Mouse (Mus musculus) heart, embryonic 15.5 days (tissue): ENCODE data around the gene Ddx4. TPM values are rescaled to one million over a fixed set of nuclear protein-coding genes. Genes with fewer than 3 reads are reported as not detected.
"Not testable (repeated sequence)": the region's sequence is repeated elsewhere in the genome, so short reads cannot be mapped to it uniquely, and the experiment has no call there.

Experiments used
- ATAC-seq: fragments of 200-750 bp; cut with Nextera tagmentation; replicated peaks from 2 replicates; pipeline ENCODE4 v1.8.0; 2017; ENCODE audit warnings: low read depth, moderate TSS enrichment; ENCODE audit not compliant: insufficient number of reproducible peaks, insufficient read depth, low FRiP score
- H3K27ac ChIP-seq: fragments of 300-500 bp; sonication (generic); 2 replicates; pipeline ENCODE4 v1.5.1; 2015; ENCODE audit warnings: mild to moderate bottlenecking, inconsistent platforms
- H3K27me3 ChIP-seq: fragments of 300-500 bp; sonication (generic); 2 replicates; pipeline ENCODE4 v1.6.1; 2015; ENCODE audit warnings: inconsistent platforms
- H3K36me3 ChIP-seq: fragments of 300-500 bp; sonication (generic); 2 replicates; pipeline ENCODE4 v1.6.1; 2015; ENCODE audit warnings: mild to moderate bottlenecking, inconsistent platforms
- H3K4me1 ChIP-seq: fragments of 300-500 bp; sonication (generic); replicated peaks from 2 replicates; pipeline ENCODE4 v1.6.1; 2015; ENCODE audit warnings: inconsistent platforms
- H3K4me2 ChIP-seq: fragments of 300-500 bp; sonication (generic); 2 replicates; pipeline ENCODE4 v1.6.1; 2015; ENCODE audit warnings: inconsistent platforms, mild to moderate bottlenecking, moderate library complexity
- H3K4me3 ChIP-seq: fragments of 300-500 bp; sonication (generic); 2 replicates; pipeline ENCODE4 v1.5.1; 2015; ENCODE audit warnings: mild to moderate bottlenecking, inconsistent platforms
- H3K9ac ChIP-seq: fragments of 300-500 bp; sonication (generic); 2 replicates; pipeline ENCODE4 v1.6.1; 2015; ENCODE audit warnings: mild to moderate bottlenecking, inconsistent platforms
- H3K9me3 ChIP-seq: fragments of 300-500 bp; sonication (generic); replicated peaks from 2 replicates; pipeline ENCODE4 v1.6.1; 2016; ENCODE audit warnings: inconsistent platforms
- WGBS: fragments of 180-500 bp; shearing (Covaris S2); methylation state at CpG from one replicate; pipeline ENCODE4 v1.1.7; 2015; ENCODE audit warnings: mixed read lengths; 5-methylcytosine and 5-hydroxymethylcytosine counted together
- polyA plus RNA-seq: library from polyadenylated mRNA; unstranded; fragments of >200 nt; fragmentation: Nextera tagmentation; extraction: Ambion mirVana; gene quantifications from 2 replicates; pipeline ENCODE4 v1.2.1, GENCODE M21; 2015

Ddx4 gene
- polyA plus RNA-seq, 1 experiment from 2014 or later, result 0.52 TPM

DNA sequence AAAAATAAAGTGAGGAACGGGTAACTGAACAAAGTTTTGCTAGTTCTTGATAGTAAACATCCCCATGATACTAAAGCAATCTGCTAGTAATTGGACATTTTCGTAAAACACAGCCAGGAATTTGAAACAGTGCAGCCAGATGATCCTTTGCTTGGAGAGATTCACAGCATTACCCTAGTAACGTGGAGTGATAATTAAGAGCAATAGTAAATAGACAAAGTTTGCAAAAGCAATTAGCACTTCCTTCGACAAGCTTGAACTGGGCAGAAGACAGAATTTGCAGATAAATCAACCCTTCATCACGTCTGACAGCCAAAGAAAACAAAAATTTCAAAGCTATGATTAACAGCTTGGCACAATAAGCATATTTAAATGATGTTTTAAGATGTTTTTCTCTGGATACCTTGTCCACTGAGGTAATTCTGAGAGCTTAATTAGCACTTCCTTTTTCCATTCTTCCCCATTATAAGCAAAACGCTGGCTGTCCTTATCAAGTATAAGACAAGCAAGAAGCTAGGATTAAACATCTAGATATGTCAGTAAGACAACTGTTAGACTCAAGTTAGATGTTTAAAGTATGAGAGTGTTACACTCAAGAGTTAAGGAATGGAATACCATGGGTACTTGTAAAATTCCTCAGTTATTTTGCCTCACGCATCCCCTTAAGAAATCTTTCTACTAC, 67.6 kb downstream of the Ddx4 start:
- Histone ChIP-seq H3K9me3 (no peaks in the 10 kb centered on the region), H3K4me1 (no peaks in the 10 kb centered on the region), H3K36me3 (no peaks in the 10 kb centered on the region), H3K27me3 (no peaks in the 10 kb centered on the region), H3K9ac (no peak overlapping the region), H3K4me3 (no peak overlapping the region), H3K4me2 (no peak overlapping the region), H3K27ac (no peak overlapping the region)
- no peak for ATAC-seq
- WGBS, result 40% methylated on average over 7 of the region's 7 CpGs

DNA sequence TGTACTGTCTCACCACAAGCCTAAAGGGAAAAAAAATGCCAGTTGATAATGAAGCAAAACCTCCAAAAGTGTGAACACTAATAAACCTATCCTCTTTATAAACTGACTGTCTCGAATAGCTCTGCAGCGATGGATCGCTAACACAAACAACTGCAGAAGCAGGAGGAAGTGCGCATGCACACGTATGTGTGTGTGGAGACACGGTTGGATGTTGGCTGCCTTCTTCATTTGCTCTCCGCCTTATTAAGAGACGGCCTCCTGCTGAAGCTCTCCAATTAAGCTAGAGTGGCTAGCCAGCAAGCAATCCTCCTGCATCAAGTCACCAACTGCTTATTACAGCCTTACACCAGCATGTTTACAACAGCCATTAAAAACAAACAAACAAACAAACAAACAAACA, 70.0 kb downstream of the Ddx4 start:
- H3K4me2 ChIP-seq, result no peak overlapping the region
- ATAC-seq, result no peak
- H3K27me3 ChIP-seq, result no peaks in the 10 kb centered on the region
- no peak overlapping the region for H3K27ac ChIP-seq
- 84% methylated on average over 8 of the region's 8 CpGs for WGBS
- H3K9me3 ChIP-seq, result no peaks in the 10 kb centered on the region
- no peak overlapping the region for H3K9ac ChIP-seq
- H3K4me1 ChIP-seq, result no peaks in the 10 kb centered on the region
- no peak overlapping the region for H3K4me3 ChIP-seq
- no peaks in the 10 kb centered on the region for H3K36me3 ChIP-seq

DNA sequence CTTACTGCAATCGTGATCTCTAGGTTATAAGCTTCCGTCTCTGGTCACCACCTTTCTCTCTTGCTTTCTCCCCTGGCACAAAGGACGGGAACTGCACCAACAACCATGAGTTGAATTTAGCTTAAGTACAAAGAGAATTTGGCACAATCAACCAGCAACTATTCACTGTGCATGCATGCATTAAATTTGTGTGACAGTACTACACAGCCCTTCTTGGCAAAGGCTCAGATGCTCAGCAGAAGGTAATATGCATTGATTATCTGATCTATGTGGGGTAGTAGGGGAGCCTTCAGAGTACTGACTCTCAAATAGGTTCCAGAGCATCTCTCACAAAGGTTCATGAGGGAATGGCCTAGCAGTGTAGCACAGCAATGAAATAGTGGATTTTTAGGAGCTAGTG, 70.5 kb downstream of the Ddx4 start:
- no peak overlapping the region for H3K4me3 ChIP-seq
- H3K4me2 ChIP-seq, result no peak overlapping the region
- no peak overlapping the region for H3K27ac ChIP-seq
- no peaks in the 10 kb centered on the region for H3K36me3 ChIP-seq
- ATAC-seq, result no peak
- 88% methylated on average over 3 of the region's 3 CpGs for WGBS
- H3K9me3 ChIP-seq, result no peaks in the 10 kb centered on the region
- no peak overlapping the region for H3K9ac ChIP-seq
- no peaks in the 10 kb centered on the region for H3K4me1 ChIP-seq
- no peaks in the 10 kb centered on the region for H3K27me3 ChIP-seq

DNA sequence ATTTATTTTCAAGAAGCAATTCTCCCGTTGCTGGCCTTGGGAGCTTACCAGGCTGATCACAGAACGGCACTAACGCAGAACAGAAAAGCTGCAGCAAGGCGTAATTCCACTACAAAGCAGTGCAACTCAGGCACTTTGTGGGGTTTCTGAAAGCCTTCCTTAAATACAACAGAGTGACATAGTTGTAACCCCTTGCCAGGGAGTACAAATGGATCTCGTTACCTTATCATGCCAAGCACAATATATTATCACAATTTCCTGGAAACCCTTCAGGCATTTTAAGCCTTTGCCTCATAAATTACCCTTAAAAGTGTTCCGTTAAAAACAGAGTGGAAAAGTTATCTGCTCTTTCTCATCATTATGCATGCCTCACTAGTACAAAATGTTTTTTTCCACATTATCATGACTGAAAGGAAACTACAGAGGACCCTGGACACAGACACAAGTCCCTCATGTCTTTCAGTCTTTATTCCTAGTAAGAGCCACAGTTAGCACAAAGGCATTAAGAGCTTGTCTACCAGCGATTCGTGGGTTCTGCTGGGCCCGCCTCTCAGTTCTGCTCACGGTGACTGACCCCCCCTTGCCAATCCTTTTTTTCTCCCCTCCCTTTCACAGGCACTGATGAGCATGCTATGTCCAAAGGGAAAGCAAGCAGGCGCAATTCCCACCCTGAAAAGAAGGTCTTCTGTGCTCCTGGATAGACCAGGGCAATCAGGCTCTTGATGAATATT, 71.5 kb downstream of the Ddx4 start:
- WGBS, result 47% methylated on average over 11 of the region's 11 CpGs
- Histone ChIP-seq H3K4me1 (no peaks in the 10 kb centered on the region), H3K27ac (no peak overlapping the region), H3K36me3 (no peaks in the 10 kb centered on the region), H3K9me3 (no peaks in the 10 kb centered on the region), H3K27me3 (no peaks in the 10 kb centered on the region), H3K9ac (no peak overlapping the region), H3K4me2 (no peak overlapping the region), H3K4me3 (no peak overlapping the region)
- no peak for ATAC-seq

DNA sequence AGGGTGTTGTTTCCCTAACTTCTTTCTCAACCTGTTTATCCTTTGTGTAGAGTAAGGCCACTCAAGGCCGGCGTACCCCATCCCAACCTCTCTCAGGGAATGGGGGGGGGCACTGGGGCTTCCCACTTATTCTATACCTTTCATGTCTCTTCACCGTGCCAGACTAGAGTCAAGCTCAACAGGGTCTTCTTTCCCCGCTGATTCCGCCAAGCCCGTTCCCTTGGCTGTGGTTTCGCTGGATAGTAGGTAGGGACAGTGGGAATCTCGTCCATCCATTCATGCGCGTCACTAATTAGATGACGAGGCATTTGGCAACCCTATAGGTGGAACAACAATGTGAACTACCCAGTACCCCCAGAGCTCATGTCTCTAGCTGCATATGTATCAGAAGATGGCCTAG, 74.2 kb downstream of the Ddx4 start:
- not testable (repeated sequence) for ATAC-seq, H3K9me3 ChIP-seq, H3K9ac ChIP-seq, H3K27ac ChIP-seq, H3K27me3 ChIP-seq, H3K4me3 ChIP-seq, H3K4me2 ChIP-seq, H3K4me1 ChIP-seq, H3K36me3 ChIP-seq
- WGBS, result 79% methylated on average over 11 of the region's 11 CpGs

DNA sequence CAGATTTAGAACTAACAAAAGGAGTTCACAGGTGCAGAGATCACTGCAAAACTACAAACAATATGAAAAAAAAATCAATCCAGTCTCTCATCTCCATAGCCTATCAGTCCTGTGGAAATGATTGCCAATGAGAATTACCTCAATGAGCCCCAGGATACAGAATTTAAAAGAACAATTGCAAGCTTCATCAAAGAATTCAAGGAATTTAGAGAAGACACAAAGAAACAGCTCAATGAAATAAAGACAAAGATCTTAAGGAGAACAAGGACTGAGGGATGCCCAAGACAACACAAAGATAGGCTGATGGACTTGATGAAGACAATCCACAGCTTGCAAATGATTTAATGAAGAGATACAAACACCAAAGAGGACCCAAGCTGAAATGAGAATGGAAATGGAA, 78.5 kb downstream of the Ddx4 start:
- Histone ChIP-seq H3K27ac (no peak overlapping the region), H3K27me3 (no peaks in the 10 kb centered on the region), H3K36me3 (no peaks in the 10 kb centered on the region), H3K4me2 (no peak overlapping the region), H3K9ac (no peak overlapping the region), H3K4me3 (no peak overlapping the region), H3K4me1 (no peaks in the 10 kb centered on the region), H3K9me3 (no peaks in the 10 kb centered on the region)
- ATAC-seq, result no peak

DNA sequence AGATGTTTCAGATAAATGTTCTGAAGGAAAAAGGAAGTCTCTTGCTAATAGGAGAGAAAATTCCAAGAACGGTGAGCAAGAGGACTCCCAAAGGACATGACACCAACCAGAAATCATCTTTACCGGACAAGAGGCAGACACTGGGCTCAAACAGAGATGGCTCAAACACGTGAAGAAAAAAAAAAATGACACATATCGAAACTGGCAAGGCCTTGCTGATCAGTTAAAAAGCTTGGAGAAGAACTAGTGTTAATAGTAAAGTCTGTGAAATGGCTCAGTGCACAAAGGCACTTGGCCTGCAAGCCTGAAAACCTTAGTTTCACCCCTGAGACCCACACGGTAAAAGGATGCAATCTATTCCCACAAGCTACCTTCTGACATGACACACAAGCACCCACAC, 81.5 kb downstream of the Ddx4 start:
- no peaks in the 10 kb centered on the region for H3K36me3 ChIP-seq
- 66% methylated on average over 5 of the region's 5 CpGs for WGBS
- no peak for ATAC-seq

DNA sequence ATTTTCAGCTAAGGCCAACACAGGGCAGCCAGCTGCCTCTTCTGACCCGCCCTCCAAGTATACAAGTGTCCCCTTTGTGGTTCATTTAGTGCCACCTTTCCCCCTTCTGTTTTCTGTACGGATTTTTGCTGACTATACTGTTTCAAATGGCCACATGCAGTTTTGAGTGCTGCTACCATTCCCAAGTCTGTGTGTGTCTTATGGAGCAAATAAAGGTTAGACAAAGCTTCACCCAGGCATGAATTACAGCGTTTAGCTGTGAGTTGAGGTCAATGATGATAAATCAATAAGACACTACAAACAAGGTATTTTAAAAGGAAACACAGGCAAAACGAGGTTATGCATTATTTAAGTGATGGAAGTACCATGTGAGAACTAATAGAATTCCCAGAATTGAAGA, 82.7 kb downstream of the Ddx4 start:
- H3K4me2 ChIP-seq, result no peak overlapping the region
- no peaks in the 10 kb centered on the region for H3K9me3 ChIP-seq
- no peaks in the 10 kb centered on the region for H3K27me3 ChIP-seq
- no peak for ATAC-seq
- 56% methylated on average over 4 of the region's 4 CpGs for WGBS
- H3K4me3 ChIP-seq, result no peak overlapping the region
- no peaks in the 10 kb centered on the region for H3K36me3 ChIP-seq
- H3K4me1 ChIP-seq, result no peaks in the 10 kb centered on the region
- H3K9ac ChIP-seq, result no peak overlapping the region
- H3K27ac ChIP-seq, result no peak overlapping the region

More for the DNA sequence above, 81.5 kb downstream of the Ddx4 start:
- no peak overlapping the region for H3K4me3 ChIP-seq
- no peaks in the 10 kb centered on the region for H3K9me3 ChIP-seq
- no peaks in the 10 kb centered on the region for H3K4me1 ChIP-seq
- H3K27me3 ChIP-seq, result no peaks in the 10 kb centered on the region
- no peak overlapping the region for H3K9ac ChIP-seq
- no peak overlapping the region for H3K4me2 ChIP-seq
- H3K27ac ChIP-seq, result no peak overlapping the region

DNA sequence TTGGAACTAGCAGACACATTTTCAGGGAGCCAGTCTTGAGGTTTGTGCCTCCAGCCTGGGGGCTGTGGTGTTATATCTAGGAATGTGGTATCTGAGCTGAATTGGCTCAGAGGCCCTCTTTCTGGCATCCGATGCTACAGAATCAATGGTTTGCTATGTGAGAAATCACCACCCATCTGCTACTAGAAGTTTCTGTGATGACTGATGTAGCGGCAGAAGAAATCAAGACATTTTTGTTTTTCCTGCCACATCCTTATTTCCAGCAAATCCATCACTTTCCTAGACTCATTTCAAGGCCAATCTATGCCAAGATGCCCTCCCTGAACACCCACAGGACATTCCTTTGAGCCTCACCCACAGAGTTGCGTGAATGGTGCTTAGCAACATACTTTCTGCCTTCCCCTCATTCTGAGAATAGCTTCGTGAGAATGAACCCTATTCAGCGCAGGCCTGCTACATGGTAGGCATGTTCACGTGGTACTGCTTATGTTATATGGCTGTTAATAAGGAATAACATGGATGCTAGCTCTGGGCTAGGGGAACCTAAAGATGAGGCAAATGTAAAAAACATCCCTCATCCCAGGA, 91.6 kb downstream of the Ddx4 start:
- no peak overlapping the region for H3K9ac ChIP-seq
- H3K27ac ChIP-seq, result no peak overlapping the region
- WGBS, result 70% methylated on average over 6 of the region's 6 CpGs
- no peaks in the 10 kb centered on the region for H3K9me3 ChIP-seq
- H3K4me1 ChIP-seq, result no peaks in the 10 kb centered on the region
- H3K4me3 ChIP-seq, result no peak overlapping the region
- ATAC-seq, result no peak
- no peaks in the 10 kb centered on the region for H3K36me3 ChIP-seq
- no peak overlapping the region for H3K4me2 ChIP-seq
- no peaks in the 10 kb centered on the region for H3K27me3 ChIP-seq

DNA sequence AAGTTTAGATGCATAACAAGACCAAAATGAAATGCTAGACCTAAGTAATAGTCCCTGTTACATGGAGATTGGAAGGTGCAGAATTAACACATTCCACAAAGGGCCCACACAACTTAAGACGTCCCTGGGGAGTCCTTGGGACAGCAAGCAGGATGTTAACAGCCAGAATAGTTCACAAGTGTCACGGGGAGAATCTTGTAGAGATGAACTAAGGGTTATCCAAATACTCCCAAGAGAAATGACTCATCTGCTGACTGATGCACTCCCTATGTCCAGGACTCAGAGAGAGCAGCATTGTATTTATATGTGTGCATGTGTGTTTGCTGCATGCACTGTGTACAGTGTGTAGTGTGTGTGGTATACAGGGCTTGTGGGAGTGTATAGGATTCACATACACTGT, 95.8 kb downstream of the Ddx4 start:
- H3K27ac ChIP-seq, result no peak overlapping the region
- no peak for ATAC-seq
- H3K9ac ChIP-seq, result no peak overlapping the region
- 29% methylated on average over 2 of the region's 2 CpGs for WGBS
- no peaks in the 10 kb centered on the region for H3K4me1 ChIP-seq
- H3K4me2 ChIP-seq, result no peak overlapping the region
- no peak overlapping the region for H3K4me3 ChIP-seq
- no peaks in the 10 kb centered on the region for H3K9me3 ChIP-seq
- H3K27me3 ChIP-seq, result no peaks in the 10 kb centered on the region
- no peaks in the 10 kb centered on the region for H3K36me3 ChIP-seq

DNA sequence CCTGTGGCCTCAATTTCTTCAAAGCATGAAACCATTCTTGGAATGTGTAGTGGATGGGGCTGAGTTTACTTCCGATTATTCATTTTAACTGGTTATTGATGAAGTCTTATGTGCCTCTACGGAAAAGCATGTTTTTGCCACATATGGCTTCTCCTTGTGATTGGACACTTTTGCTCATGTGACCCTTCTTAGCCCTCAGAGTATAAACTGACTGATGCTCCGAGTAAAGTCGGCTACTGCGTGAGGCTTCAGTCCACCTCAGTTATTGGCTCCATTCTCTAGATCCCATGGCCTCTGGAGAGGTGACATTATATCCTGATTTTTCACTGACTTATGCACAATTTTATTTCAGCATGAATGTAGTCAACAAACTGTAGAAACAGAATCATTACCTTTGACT, 99.0 kb downstream of the Ddx4 start:
- H3K4me2 ChIP-seq, result no peak overlapping the region
- H3K9ac ChIP-seq, result no peak overlapping the region
- WGBS, result 90% methylated on average over 5 of the region's 5 CpGs
- no peaks in the 10 kb centered on the region for H3K4me1 ChIP-seq
- H3K27ac ChIP-seq, result no peak overlapping the region
- H3K27me3 ChIP-seq, result no peaks in the 10 kb centered on the region
- H3K4me3 ChIP-seq, result no peak overlapping the region
- H3K9me3 ChIP-seq, result no peaks in the 10 kb centered on the region
- H3K36me3 ChIP-seq, result no peaks in the 10 kb centered on the region
- no peak for ATAC-seq
